Mouse (Mus musculus): ENCODE data around the gene Tmem151b. TPM values are rescaled to one million over a fixed set of nuclear protein-coding genes. Genes with fewer than 3 reads are reported as not detected.

Tmem151b gene
- total RNA-seq, 1 experiment = 2.1 TPM

- no peak for DNase-seq (ENCODE audit: low read depth, low spot score)
- H3K36me3 ChIP-seq (ENCODE audit: control insufficient read depth, insufficient read depth, low read length, poor library complexity, severe bottlenecking) = peaks cover 11% of the 10 kb centered on the region; the same call in 1 of the 2 replicates
- TF ChIP-seq ZC3H11A (IDR thresholded peaks at IDR 0.05; ENCODE audit: borderline replicate concordance, low read depth, low read length) = no peak
- no peak for TF ChIP-seq ZNF384 (IDR thresholded peaks at IDR 0.05; ENCODE audit: low read depth, low read length)
- TF ChIP-seq CHD2 (IDR thresholded peaks at IDR 0.05; ENCODE audit: low read depth, low read length) = no peak
- no peak for TF ChIP-seq HCFC1 (IDR thresholded peaks at IDR 0.05; ENCODE audit: borderline replicate concordance, insufficient read depth, low read length)
- no peak for TF ChIP-seq MAFK (IDR thresholded peaks at IDR 0.05; ENCODE audit: insufficient read depth, low read depth, low read length)
- in situ Hi-C loops (cut with MboI; ENCODE audit: low sequenced_read_pairs in 2 of 2, unreplicated experiment in 2 of 2) = no loop called here
- peaks cover 1 to 15% of the 10 kb centered on the region in 2 experiments; a peak in 3 of 4 replicates for H3K4me1 ChIP-seq (ENCODE audit: control insufficient read depth in 2 of 2, insufficient read depth in 2 of 2, low read length in 2 of 2, poor library complexity in 1 of 2)
- no peaks in the 10 kb centered on the region for H3K9me3 ChIP-seq (ENCODE audit: control insufficient read depth, insufficient read depth, low read depth, low read length)
- no peak overlapping the region for H3K4me3 ChIP-seq (ENCODE audit: insufficient read depth in 1 of 2, low read depth in 1 of 2, low read length in 2 of 2, poor library complexity in 1 of 2, severe bottlenecking in 1 of 2)
- H3K27ac ChIP-seq (ENCODE audit: insufficient read depth, low read depth, low read length, poor library complexity, severe bottlenecking) = no peak overlapping the region
- H3K9ac ChIP-seq (ENCODE audit: insufficient read depth, low read depth, low read length, poor library complexity, severe bottlenecking) = no peak overlapping the region
Observed at GRCm38 (mm10) chr17:45510871-45511270, 38.6 kb downstream of the Tmem151b start.

DNA sequence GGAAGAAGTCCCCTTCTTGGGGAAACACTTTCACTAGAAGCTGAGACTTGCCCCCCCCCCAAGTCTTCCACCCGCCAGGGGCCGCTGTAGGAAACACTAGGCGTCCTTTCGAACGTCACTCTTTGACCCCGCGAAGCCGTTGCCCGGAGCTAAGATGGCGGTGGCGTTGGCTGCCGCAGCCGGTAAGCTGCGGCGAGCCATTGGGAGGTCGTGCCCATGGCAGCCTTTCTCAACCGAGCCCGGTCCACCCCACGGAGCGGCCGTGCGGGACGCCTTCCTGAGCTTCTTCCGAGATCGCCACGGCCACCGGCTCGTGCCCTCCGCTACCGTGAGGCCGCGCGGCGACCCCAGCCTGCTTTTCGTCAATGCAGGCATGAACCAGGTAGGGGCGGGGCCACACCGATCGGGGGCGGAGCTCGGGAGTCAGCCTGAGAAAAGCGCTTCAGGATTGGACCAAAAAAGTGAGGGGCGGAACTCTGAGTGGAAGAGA is 42.7 kb downstream of the Tmem151b start, which contains the start of gene Aars2:
Aars2 (plus strand) TSS at position 142 of the 490 bp plus-strand sequence.
- Histone ChIP-seq H3K4me3 (ENCODE audit: insufficient read depth in 1 of 2, low read depth in 1 of 2, low read length in 2 of 2, poor library complexity in 1 of 2, severe bottlenecking in 1 of 2) (peak within 1 kb of the TSS; percentile 84 to 92), H3K27ac (ENCODE audit: insufficient read depth, low read depth, low read length, poor library complexity, severe bottlenecking) (peak within 1 kb of the TSS; percentile 65; the same call in 1 of the 2 replicates), H3K9ac (ENCODE audit: insufficient read depth, low read depth, low read length, poor library complexity, severe bottlenecking) (peak within 1 kb of the TSS; percentile 96), H3K36me3 (ENCODE audit: control insufficient read depth, insufficient read depth, low read length, poor library complexity, severe bottlenecking) (peaks cover 11% of the 10 kb centered on the region; the same call in 1 of the 2 replicates), H3K9me3 (ENCODE audit: control insufficient read depth, insufficient read depth, low read depth, low read length) (no peaks in the 10 kb centered on the region), H3K4me1 (ENCODE audit: control insufficient read depth in 2 of 2, insufficient read depth in 2 of 2, low read length in 2 of 2, poor library complexity in 1 of 2) (peaks cover 2 to 11% of the 10 kb centered on the region in 2 experiments; a peak in 3 of 4 replicates)
- in situ Hi-C loops (cut with MboI; ENCODE audit: low sequenced_read_pairs in 2 of 2, unreplicated experiment in 2 of 2) = no loop called here
- TF ChIP-seq ZC3H11A (IDR thresholded peaks at IDR 0.05; ENCODE audit: borderline replicate concordance, low read depth, low read length) (no peak; the same call in 1 of the 2 replicates), HCFC1 (IDR thresholded peaks at IDR 0.05; ENCODE audit: borderline replicate concordance, insufficient read depth, low read length) (peak; percentile 93)
- DNase-seq (ENCODE audit: low read depth, low spot score) = peak; percentile 94

GRCm38 (mm10) chr17:45505941-45506465 is 43.5 kb downstream of the Tmem151b start:
- Histone ChIP-seq H3K4me3 (ENCODE audit: insufficient read depth in 1 of 2, low read depth in 1 of 2, low read length in 2 of 2, poor library complexity in 1 of 2, severe bottlenecking in 1 of 2) (peak overlapping the region in 1 of 2 experiments; percentile 15; a peak in 1 of 4 replicates), H3K4me1 (ENCODE audit: control insufficient read depth in 2 of 2, insufficient read depth in 2 of 2, low read length in 2 of 2, poor library complexity in 1 of 2) (peaks cover 2 to 11% of the 10 kb centered on the region in 2 experiments; a peak in 3 of 4 replicates), H3K36me3 (ENCODE audit: control insufficient read depth, insufficient read depth, low read length, poor library complexity, severe bottlenecking) (peaks cover 11% of the 10 kb centered on the region; the same call in 1 of the 2 replicates), H3K27ac (ENCODE audit: insufficient read depth, low read depth, low read length, poor library complexity, severe bottlenecking) (no peak overlapping the region), H3K9ac (ENCODE audit: insufficient read depth, low read depth, low read length, poor library complexity, severe bottlenecking) (no peak overlapping the region; the same call in 1 of the 2 replicates), H3K9me3 (ENCODE audit: control insufficient read depth, insufficient read depth, low read depth, low read length) (no peaks in the 10 kb centered on the region)
- in situ Hi-C loops (cut with MboI; ENCODE audit: low sequenced_read_pairs in 2 of 2, unreplicated experiment in 2 of 2) = no loop called here
- DNase-seq (ENCODE audit: low read depth, low spot score) = no peak
- TF ChIP-seq MAFK (IDR thresholded peaks at IDR 0.05; ENCODE audit: insufficient read depth, low read depth, low read length) (no peak), CHD2 (IDR thresholded peaks at IDR 0.05; ENCODE audit: low read depth, low read length) (no peak), ZNF384 (IDR thresholded peaks at IDR 0.05; ENCODE audit: low read depth, low read length) (no peak), ZC3H11A (IDR thresholded peaks at IDR 0.05; ENCODE audit: borderline replicate concordance, low read depth, low read length) (no peak), HCFC1 (IDR thresholded peaks at IDR 0.05; ENCODE audit: borderline replicate concordance, insufficient read depth, low read length) (no peak)

DNA sequence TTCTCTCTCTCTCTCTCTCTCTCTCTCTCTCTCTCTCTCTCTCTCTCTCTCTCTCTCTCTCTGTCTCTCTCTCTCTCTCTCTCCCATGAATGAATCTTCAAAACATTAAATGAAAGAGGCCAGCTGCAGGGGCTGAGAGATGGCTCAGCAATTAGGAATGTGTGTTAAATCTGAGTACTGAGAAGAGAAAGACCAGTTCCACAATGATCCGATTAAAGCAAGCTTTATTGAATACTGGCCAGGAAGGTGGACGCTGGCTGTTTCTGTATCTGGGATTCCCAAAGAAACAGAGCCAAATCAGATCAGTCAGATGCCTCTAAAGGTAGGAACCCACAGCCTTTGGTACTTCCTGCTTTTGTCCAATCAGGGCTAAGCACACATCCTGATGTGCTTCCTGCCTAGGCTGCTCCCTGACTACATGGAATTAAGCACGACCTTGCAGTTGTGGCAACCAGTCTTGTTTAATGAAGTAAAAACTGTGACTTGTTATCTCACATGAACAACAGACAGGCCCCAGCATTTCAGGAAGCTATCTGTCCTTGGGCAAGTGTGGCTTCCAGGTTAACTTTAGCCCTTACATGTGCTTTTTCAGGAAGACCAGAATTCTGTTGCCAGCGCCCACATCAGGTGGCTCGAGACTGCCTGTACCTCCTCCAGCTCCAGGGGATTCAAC is 46.0 kb downstream of the Tmem151b start:
- H3K9me3 ChIP-seq (ENCODE audit: control insufficient read depth, insufficient read depth, low read depth, low read length) = no peaks in the 10 kb centered on the region
- H3K36me3 ChIP-seq (ENCODE audit: control insufficient read depth, insufficient read depth, low read length, poor library complexity, severe bottlenecking) = peaks cover 1% of the 10 kb centered on the region; the same call in 1 of the 2 replicates
- DNase-seq (ENCODE audit: low read depth, low spot score) = no peak
- H3K4me3 ChIP-seq (ENCODE audit: insufficient read depth in 1 of 2, low read depth in 1 of 2, low read length in 2 of 2, poor library complexity in 1 of 2, severe bottlenecking in 1 of 2) = no peak overlapping the region
- H3K4me1 ChIP-seq (ENCODE audit: control insufficient read depth in 2 of 2, insufficient read depth in 2 of 2, low read length in 2 of 2, poor library complexity in 1 of 2) = peaks cover 15% of the 10 kb centered on the region in 2 experiments
- H3K9ac ChIP-seq (ENCODE audit: insufficient read depth, low read depth, low read length, poor library complexity, severe bottlenecking) = no peak overlapping the region
- H3K27ac ChIP-seq (ENCODE audit: insufficient read depth, low read depth, low read length, poor library complexity, severe bottlenecking) = no peak overlapping the region
- no peak for TF ChIP-seq ZNF384 (IDR thresholded peaks at IDR 0.05; ENCODE audit: low read depth, low read length)
- TF ChIP-seq MAFK (IDR thresholded peaks at IDR 0.05; ENCODE audit: insufficient read depth, low read depth, low read length) = no peak
- TF ChIP-seq HCFC1 (IDR thresholded peaks at IDR 0.05; ENCODE audit: borderline replicate concordance, insufficient read depth, low read length) = no peak
- TF ChIP-seq CHD2 (IDR thresholded peaks at IDR 0.05; ENCODE audit: low read depth, low read length) = no peak
- TF ChIP-seq ZC3H11A (IDR thresholded peaks at IDR 0.05; ENCODE audit: borderline replicate concordance, low read depth, low read length) = no peak
- in situ Hi-C loops (cut with MboI; ENCODE audit: low sequenced_read_pairs in 2 of 2, unreplicated experiment in 2 of 2) = no loop called here

Measured in ES-E14 (cell line).